Comparison of ENCODE assay signal across 8 mouse cellular contexts in the genomic region with DNA sequence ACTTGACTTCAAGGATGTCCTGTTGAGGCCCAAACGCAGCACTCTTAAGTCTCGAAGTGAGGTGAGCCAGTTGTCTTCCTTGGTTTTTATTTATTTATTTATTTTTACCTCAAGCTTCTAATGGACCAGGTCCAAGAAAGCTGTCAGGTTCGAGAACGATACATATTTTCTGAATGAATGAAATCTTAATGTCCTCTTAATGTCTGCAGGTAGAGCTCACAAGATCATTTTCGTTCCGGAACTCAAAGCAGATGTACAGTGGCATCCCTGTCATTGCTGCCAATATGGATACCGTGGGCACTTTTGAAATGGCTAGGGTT. TPM values are rescaled to one million over a fixed set of nuclear protein-coding genes. Genes with fewer than 3 reads are reported as not detected.
DNase-seq lines count a peak whose midpoint lies in the region; ATAC-seq lines count a peak whose summit lies in the region.

No protein-coding gene starts in this region.

- peak overlapping the region; percentile 98 for H3K27ac ChIP-seq in heart, embryonic 10.5 days
- 0 out of 2 replicates have a peak overlapping the region, but pooled peaks have one; percentile 88 for H3K27ac ChIP-seq in forebrain, embryonic 12.5 days
- H3K27ac ChIP-seq in liver, embryonic 12.5 days = peak overlapping the region; percentile 90

- H3K4me2 ChIP-seq in forebrain, embryonic 12.5 days = peak overlapping the region; percentile 97
- H3K4me2 ChIP-seq in liver, embryonic 12.5 days = peak overlapping the region; percentile 83

- no peak for DNase-seq in heart, embryonic 10.5 days (ENCODE audit: low spot score)
- DNase-seq in heart, postnatal 14 days = no peak
- DNase-seq in A20 (ENCODE audit: low read depth, low spot score) = peak; percentile 65
- no peak for DNase-seq in frontal cortex, postnatal 36 days (ENCODE audit: low spot score in 2 of 2)
- DNase-seq in adrenal gland, adult 18-20 months (ENCODE audit: low spot score in 2 of 2) = no peak
- DNase-seq in Muller cell, postnatal 12 days (ENCODE audit: inconsistent ontology term) = no peak

- H3K9me3 ChIP-seq in heart, embryonic 10.5 days = no peaks in the 10 kb centered on the region
- no peaks in the 10 kb centered on the region for H3K9me3 ChIP-seq in forebrain, embryonic 12.5 days
- no peaks in the 10 kb centered on the region for H3K9me3 ChIP-seq in liver, embryonic 12.5 days (replicated peaks)

- WGBS in heart, embryonic 10.5 days = 75% methylated on average over 7 of the region's 7 CpGs
- 85% methylated on average over 7 of the region's 7 CpGs for WGBS in forebrain, embryonic 12.5 days
- 57% methylated on average over 7 of the region's 7 CpGs for WGBS in liver, embryonic 12.5 days (ENCODE audit: insufficient replicate concordance)

- peaks cover 39% of the 10 kb centered on the region for H3K36me3 ChIP-seq in heart, embryonic 10.5 days
- peaks cover 34% of the 10 kb centered on the region for H3K36me3 ChIP-seq in forebrain, embryonic 12.5 days (replicated peaks)
- peaks cover 45% of the 10 kb centered on the region for H3K36me3 ChIP-seq in liver, embryonic 12.5 days

- H3K4me3 ChIP-seq in heart, embryonic 10.5 days = peak overlapping the region; percentile 83
- peak overlapping the region; percentile 68 for H3K4me3 ChIP-seq in forebrain, embryonic 12.5 days (replicated peaks)
- H3K4me3 ChIP-seq in liver, embryonic 12.5 days = peak overlapping the region; percentile 85

- peaks cover 20% of the 10 kb centered on the region for H3K4me1 ChIP-seq in heart, embryonic 10.5 days
- peaks cover 23% of the 10 kb centered on the region for H3K4me1 ChIP-seq in forebrain, embryonic 12.5 days
- peaks cover 38% of the 10 kb centered on the region for H3K4me1 ChIP-seq in liver, embryonic 12.5 days

- intact Hi-C loops in heart, postnatal 14 days (cut with DNase I) = loop anchor here (5.0 kb wide), 1 partner anchor 40 kb away; no protein-coding TSS in a partner anchor

- ATAC-seq in forebrain, embryonic 12.5 days (ENCODE audit: low FRiP score) = no peak
- ATAC-seq in liver, embryonic 12.5 days = no peak

- no peaks in the 10 kb centered on the region for H3K27me3 ChIP-seq in heart, embryonic 10.5 days (ENCODE audit: insufficient read depth, poor library complexity, severe bottlenecking)
- H3K27me3 ChIP-seq in forebrain, embryonic 12.5 days = no peaks in the 10 kb centered on the region
- no peaks in the 10 kb centered on the region for H3K27me3 ChIP-seq in liver, embryonic 12.5 days (replicated peaks)

- H3K9ac ChIP-seq in forebrain, embryonic 12.5 days = peak overlapping the region; percentile 56
- peak overlapping the region; percentile 85 for H3K9ac ChIP-seq in liver, embryonic 12.5 days

RNA-seq across cellular contexts. Expression of a gene that starts 0.8 kb away (rescaled TPM):
- 543 and 573 TPM in 2 replicates for polyA plus RNA-seq in heart, embryonic 10.5 days (2016; fragmentation: Nextera tagmentation; extraction: Ambion mirVana)
- total RNA-seq in heart, postnatal 14 days (2021) = 100 to 1,000 TPM; 254 to 257 TPM
- polyA plus RNA-seq in forebrain, embryonic 12.5 days (2016; fragmentation: Nextera tagmentation; extraction: Ambion mirVana) = 577 and 583 TPM in 2 replicates
- polyA plus RNA-seq in liver, embryonic 12.5 days (2016; fragmentation: Nextera tagmentation; extraction: Ambion mirVana) = 322 and 329 TPM in 2 replicates
- 100 to 1,000 TPM; 312 to 368 TPM for total RNA-seq in adrenal gland, adult 18-20 months (2021)

RNA-seq across cellular contexts. Expression of a gene that starts 1.0 kb away (rescaled TPM):
- 50.8 and 58.8 TPM in 2 replicates for polyA plus RNA-seq in heart, embryonic 10.5 days (2016; fragmentation: Nextera tagmentation; extraction: Ambion mirVana)
- total RNA-seq in heart, postnatal 14 days (2021) = 10 to 100 TPM; 12.8 to 14.1 TPM
- polyA plus RNA-seq in forebrain, embryonic 12.5 days (2016; fragmentation: Nextera tagmentation; extraction: Ambion mirVana) = 59.3 and 63.5 TPM in 2 replicates
- polyA plus RNA-seq in liver, embryonic 12.5 days (2016; fragmentation: Nextera tagmentation; extraction: Ambion mirVana) = 36.8 and 39.1 TPM in 2 replicates
- total RNA-seq in adrenal gland, adult 18-20 months (2021) = 10 to 100 TPM; 24.0 to 24.5 TPM

RNA-seq across cellular contexts. Expression of a gene that starts 8.9 kb away (rescaled TPM):
- 44.4 and 50.4 TPM in 2 replicates for polyA plus RNA-seq in heart, embryonic 10.5 days (2016; fragmentation: Nextera tagmentation; extraction: Ambion mirVana)
- total RNA-seq in heart, postnatal 14 days (2021) = 10 to 100 TPM; 10.5 to 10.8 TPM
- polyA plus RNA-seq in forebrain, embryonic 12.5 days (2016; fragmentation: Nextera tagmentation; extraction: Ambion mirVana) = 61.6 and 68.2 TPM in 2 replicates
- polyA plus RNA-seq in liver, embryonic 12.5 days (2016; fragmentation: Nextera tagmentation; extraction: Ambion mirVana) = 31.9 and 32.2 TPM in 2 replicates
- total RNA-seq in adrenal gland, adult 18-20 months (2021) = 10 to 100 TPM; 34.3 to 59.4 TPM

RNA-seq across cellular contexts. Expression of a gene that starts 12.4 kb away (rescaled TPM):
- polyA plus RNA-seq in heart, embryonic 10.5 days (2016; fragmentation: Nextera tagmentation; extraction: Ambion mirVana) = 71.6 and 79.7 TPM in 2 replicates
- total RNA-seq in heart, postnatal 14 days (2021) = 10 to 100 TPM; 52.4 to 55.9 TPM
- 60.5 and 64.5 TPM in 2 replicates for polyA plus RNA-seq in forebrain, embryonic 12.5 days (2016; fragmentation: Nextera tagmentation; extraction: Ambion mirVana)
- 27.5 and 28.1 TPM in 2 replicates for polyA plus RNA-seq in liver, embryonic 12.5 days (2016; fragmentation: Nextera tagmentation; extraction: Ambion mirVana)
- total RNA-seq in adrenal gland, adult 18-20 months (2021) = 10 to 100 TPM; 37.1 to 59.5 TPM

RNA-seq across cellular contexts. Expression of a gene that starts 22.7 kb away (rescaled TPM):
- polyA plus RNA-seq in heart, embryonic 10.5 days (2016; fragmentation: Nextera tagmentation; extraction: Ambion mirVana) = 0.27 and 0.57 TPM in 2 replicates
- under 1 TPM; 0.53 to 0.76 TPM for total RNA-seq in heart, postnatal 14 days (2021)
- polyA plus RNA-seq in forebrain, embryonic 12.5 days (2016; fragmentation: Nextera tagmentation; extraction: Ambion mirVana) = 0.65 and 0.68 TPM in 2 replicates
- 0.18 and 0.30 TPM in 2 replicates for polyA plus RNA-seq in liver, embryonic 12.5 days (2016; fragmentation: Nextera tagmentation; extraction: Ambion mirVana)
- total RNA-seq in adrenal gland, adult 18-20 months (2021) = 1 to 10 TPM in 1 of 2 experiments, under 1 TPM in 1; 0.58 to 1.2 TPM
